In genomic region chr6:56818436-56819123, GRCm38 (mm10) we compare ENCODE assay signal across 10 mouse cellular contexts. TPM values are rescaled to one million over a fixed set of nuclear protein-coding genes. Genes with fewer than 3 reads are reported as not detected.
"Had no signal": no experiment of that assay in that cellular context is flagged by ENCODE, and none has a peak within 500 bp of the region (broad histone marks: within the 10 kb centered on the region; RNA-seq: fewer than 3 reads in every experiment).

No protein-coding gene starts in this region.

- H3K27me3 ChIP-seq: limb, embryonic 15.5 days; liver, embryonic 13.5 days; midbrain, embryonic 15.5 days; neural tube, embryonic 12.5 days had no signal

- H3K36me3 ChIP-seq: limb, embryonic 15.5 days; liver, embryonic 13.5 days; midbrain, embryonic 15.5 days; neural tube, embryonic 12.5 days had no signal

- H3K27ac ChIP-seq: limb, embryonic 15.5 days; liver, embryonic 13.5 days; macrophage; midbrain, embryonic 15.5 days; neural tube, embryonic 12.5 days; stomach, postnatal 0 days had no signal

- ATAC-seq: inflammation-experienced regulatory T-cells, adult 6 months; midbrain, embryonic 15.5 days had no signal

- H3K4me3 ChIP-seq: limb, embryonic 15.5 days; liver, embryonic 13.5 days; midbrain, embryonic 15.5 days; neural tube, embryonic 12.5 days had no signal

- H3K9me3 ChIP-seq: limb, embryonic 15.5 days; liver, embryonic 13.5 days; midbrain, embryonic 15.5 days; neural tube, embryonic 12.5 days had no signal

- H3K9ac ChIP-seq: limb, embryonic 15.5 days; liver, embryonic 13.5 days; midbrain, embryonic 15.5 days; neural tube, embryonic 12.5 days had no signal

- DNase-seq: kidney, adult 18-20 months; kidney, postnatal 10 days; liver, embryonic 13.5 days; thymus, postnatal 4 days had no signal

- H3K4me2 ChIP-seq: limb, embryonic 15.5 days; liver, embryonic 13.5 days; midbrain, embryonic 15.5 days; neural tube, embryonic 12.5 days had no signal

- H3K4me1 ChIP-seq: limb, embryonic 15.5 days; liver, embryonic 13.5 days; midbrain, embryonic 15.5 days; neural tube, embryonic 12.5 days had no signal

RNA-seq across cellular contexts. Expression of gene Fkbp9, which starts 13.3 kb away (rescaled TPM):
- polyA plus RNA-seq: inflammation-experienced regulatory T-cells, adult 6 months had no signal
